Mouse (Mus musculus): ENCODE data around the gene Adar. TPM values are rescaled to one million over a fixed set of nuclear protein-coding genes. Genes with fewer than 3 reads are reported as not detected.

Gene Adar
- polyA plus RNA-seq, 1 experiment from 2014 or later, result 13.6 TPM

Other genes starting within 250 kb of the Adar start
- 0.68 and 1.1 TPM in 2 replicates for gene Kcnn3, start 194.9 kb upstream of the Adar start, polyA plus RNA-seq (2016; fragmentation: Nextera tagmentation; extraction: Ambion mirVana)
- gene Chrnb2, start 49.6 kb downstream of the Adar start, polyA plus RNA-seq (2016; fragmentation: Nextera tagmentation; extraction: Ambion mirVana), result 5.9 and 11.3 TPM in 2 replicates
- 12.5 and 12.9 TPM in 2 replicates for gene Ube2q1, start 58.6 kb downstream of the Adar start, polyA plus RNA-seq (2016; fragmentation: Nextera tagmentation; extraction: Ambion mirVana)
- gene She, start 116.3 kb downstream of the Adar start, polyA plus RNA-seq (2016; fragmentation: Nextera tagmentation; extraction: Ambion mirVana), result 2.0 and 2.1 TPM in 2 replicates
- 0.39 and 0.52 TPM in 2 replicates for gene Il6ra, start 198.2 kb downstream of the Adar start, polyA plus RNA-seq (2016; fragmentation: Nextera tagmentation; extraction: Ambion mirVana)
- 12.4 and 12.9 TPM in 2 replicates for gene Atp8b2, start 248.5 kb downstream of the Adar start, polyA plus RNA-seq (2016; fragmentation: Nextera tagmentation; extraction: Ambion mirVana)